Mouse (Mus musculus) limb, embryonic 15.5 days (tissue): Measurements from ENCODE around the gene Il17ra. TPM values are rescaled to one million over a fixed set of nuclear protein-coding genes. Genes with fewer than 3 reads are reported as not detected.

Source experiments
- ATAC-seq: fragments of 200-750 bp; cut with Nextera tagmentation; 2 replicates; pipeline ENCODE4 v1.8.0; 2017; ENCODE audit warnings: low read depth, moderate TSS enrichment; ENCODE audit not compliant: insufficient number of reproducible peaks, low FRiP score, low TSS enrichment
- H3K27ac ChIP-seq: fragments of 300-500 bp; sonication (generic); 2 replicates; pipeline ENCODE4 v1.5.1; 2015; ENCODE audit warnings: moderate library complexity, mild to moderate bottlenecking, inconsistent platforms
- H3K27me3 ChIP-seq: fragments of 300-500 bp; sonication (generic); 2 replicates; pipeline ENCODE4 v1.6.1; 2015; ENCODE audit warnings: inconsistent platforms
- H3K36me3 ChIP-seq: fragments of 300-500 bp; sonication (generic); 2 replicates; pipeline ENCODE4 v1.6.1; 2015; ENCODE audit warnings: inconsistent platforms
- H3K4me1 ChIP-seq: fragments of 300-500 bp; sonication (generic); 2 replicates; pipeline ENCODE4 v1.6.1; 2015; ENCODE audit warnings: inconsistent platforms
- H3K4me2 ChIP-seq: fragments of 300-500 bp; sonication (generic); 2 replicates; pipeline ENCODE4 v1.6.1; 2015; ENCODE audit warnings: mild to moderate bottlenecking, inconsistent platforms
- H3K4me3 ChIP-seq: fragments of 300-500 bp; sonication (generic); 2 replicates; pipeline ENCODE4 v1.5.1; 2015; ENCODE audit warnings: mild to moderate bottlenecking, inconsistent platforms
- H3K9ac ChIP-seq: fragments of 300-500 bp; sonication (generic); 2 replicates; pipeline ENCODE4 v1.6.1; 2015; ENCODE audit warnings: inconsistent platforms
- H3K9me3 ChIP-seq: fragments of 300-500 bp; sonication (generic); 2 replicates; pipeline ENCODE4 v1.6.1; 2016; ENCODE audit warnings: inconsistent platforms
- WGBS: fragments of 180-500 bp; shearing (Covaris S2); methylation state at CpG from one replicate; pipeline ENCODE4 v1.1.7; 2015; 5-methylcytosine and 5-hydroxymethylcytosine counted together
- polyA plus RNA-seq: library from polyadenylated mRNA; unstranded; fragments of >200 nt; fragmentation: Nextera tagmentation; extraction: Ambion mirVana; gene quantifications from 2 replicates; pipeline ENCODE4 v1.2.1, GENCODE M21; 2015

Gene Il17ra
- polyA plus RNA-seq, 1 experiment from 2014 or later = 8.7 TPM

- Histone ChIP-seq H3K4me2 (no peak overlapping the region), H3K4me3 (no peak overlapping the region), H3K9ac (no peak overlapping the region), H3K27me3 (peaks cover 36% of the 10 kb centered on the region), H3K36me3 (no peaks in the 10 kb centered on the region), H3K27ac (no peak overlapping the region), H3K4me1 (peaks cover 17% of the 10 kb centered on the region), H3K9me3 (no peaks in the 10 kb centered on the region)
- 63% methylated on average over 15 of the region's 15 CpGs for WGBS
- no peak for ATAC-seq
These were observed 1.8 kb upstream of the Il17ra start for GRCm38 (mm10) chr6:120461217-120461616.

GRCm38 (mm10) chr6:120462251-120462650 lies 796 bp upstream of the Il17ra start:
- Histone ChIP-seq H3K36me3 (no peaks in the 10 kb centered on the region), H3K9ac (no peak overlapping the region), H3K4me2 (no peak overlapping the region), H3K27ac (no peak overlapping the region), H3K9me3 (no peaks in the 10 kb centered on the region), H3K4me1 (peaks cover 17% of the 10 kb centered on the region), H3K27me3 (peaks cover 36% of the 10 kb centered on the region), H3K4me3 (no peak overlapping the region)
- WGBS = 55% methylated on average over 6 of the region's 6 CpGs
- no peak for ATAC-seq

- Histone ChIP-seq H3K27ac (no peak overlapping the region), H3K4me1 (peaks cover 17% of the 10 kb centered on the region), H3K36me3 (no peaks in the 10 kb centered on the region), H3K4me3 (peak overlapping the region; percentile 66), H3K9me3 (no peaks in the 10 kb centered on the region), H3K4me2 (peak overlapping the region; percentile 70), H3K9ac (peak overlapping the region; percentile 37; the same call in 1 of the 2 replicates), H3K27me3 (peaks cover 36% of the 10 kb centered on the region)
- 3% methylated on average over 11 of the region's 11 CpGs for WGBS
- no peak for ATAC-seq
These were observed 837 bp downstream of the Il17ra start for GRCm38 (mm10) chr6:120463884-120464283.

GRCm38 (mm10) chr6:120464406-120464939 lies 1.4 kb downstream of the Il17ra start:
- WGBS = 51% methylated on average over 9 of the region's 9 CpGs
- no peak overlapping the region for H3K9ac ChIP-seq
- no peaks in the 10 kb centered on the region for H3K9me3 ChIP-seq
- H3K36me3 ChIP-seq = no peaks in the 10 kb centered on the region
- H3K4me2 ChIP-seq = peak overlapping the region; percentile 70
- ATAC-seq = no peak
- H3K27me3 ChIP-seq = peaks cover 36% of the 10 kb centered on the region
- peak overlapping the region; percentile 66 for H3K4me3 ChIP-seq
- no peak overlapping the region for H3K27ac ChIP-seq
- H3K4me1 ChIP-seq = peaks cover 17% of the 10 kb centered on the region

- H3K36me3 ChIP-seq = no peaks in the 10 kb centered on the region
- no peak for ATAC-seq
- H3K4me2 ChIP-seq = no peak overlapping the region
- H3K9me3 ChIP-seq = no peaks in the 10 kb centered on the region
- WGBS = 36% methylated on average over 4 of the region's 4 CpGs
- H3K9ac ChIP-seq = no peak overlapping the region
- peaks cover 36% of the 10 kb centered on the region for H3K27me3 ChIP-seq
- no peak overlapping the region for H3K4me3 ChIP-seq
- H3K4me1 ChIP-seq = peaks cover 17% of the 10 kb centered on the region
- H3K27ac ChIP-seq = no peak overlapping the region
These were observed 2.3 kb downstream of the Il17ra start for GRCm38 (mm10) chr6:120465393-120465792.

GRCm38 (mm10) chr6:120466609-120467329 lies 3.7 kb downstream of the Il17ra start:
- no peak overlapping the region for H3K4me2 ChIP-seq
- H3K9me3 ChIP-seq = no peaks in the 10 kb centered on the region
- H3K27me3 ChIP-seq = peaks cover 26% of the 10 kb centered on the region
- no peak overlapping the region for H3K4me3 ChIP-seq
- no peak overlapping the region for H3K27ac ChIP-seq
- ATAC-seq = no peak
- no peak overlapping the region for H3K9ac ChIP-seq
- no peaks in the 10 kb centered on the region for H3K36me3 ChIP-seq
- WGBS = 68% methylated on average over 10 of the region's 10 CpGs
- peaks cover 17% of the 10 kb centered on the region for H3K4me1 ChIP-seq

- 89% methylated on average over 4 of the region's 4 CpGs for WGBS
- no peaks in the 10 kb centered on the region for H3K9me3 ChIP-seq
These were observed 5.2 kb downstream of the Il17ra start for GRCm38 (mm10) chr6:120468259-120468658.

GRCm38 (mm10) chr6:120469268-120469667 lies 6.2 kb downstream of the Il17ra start:
- no peak for ATAC-seq
- H3K27me3 ChIP-seq = peaks cover 7% of the 10 kb centered on the region
- peaks cover 12% of the 10 kb centered on the region; the same call in 1 of the 2 replicates for H3K4me1 ChIP-seq
- no peaks in the 10 kb centered on the region for H3K9me3 ChIP-seq
- no peak overlapping the region for H3K27ac ChIP-seq
- no peak overlapping the region for H3K4me2 ChIP-seq
- no peak overlapping the region for H3K4me3 ChIP-seq
- WGBS = 66% methylated on average over 3 of the region's 3 CpGs
- H3K36me3 ChIP-seq = no peaks in the 10 kb centered on the region
- no peak overlapping the region for H3K9ac ChIP-seq

More at GRCm38 (mm10) chr6:120468259-120468658, 5.2 kb downstream of the Il17ra start:
- H3K27me3 ChIP-seq = peaks cover 15% of the 10 kb centered on the region
- H3K36me3 ChIP-seq = no peaks in the 10 kb centered on the region
- no peak overlapping the region for H3K4me2 ChIP-seq
- H3K27ac ChIP-seq = no peak overlapping the region
- no peak overlapping the region for H3K9ac ChIP-seq
- ATAC-seq = no peak
- H3K4me3 ChIP-seq = no peak overlapping the region
- H3K4me1 ChIP-seq = peaks cover 18% of the 10 kb centered on the region

- Histone ChIP-seq H3K4me3 (no peak overlapping the region), H3K9ac (no peak overlapping the region), H3K27ac (no peak overlapping the region), H3K36me3 (no peaks in the 10 kb centered on the region), H3K4me1 (peaks cover 9% of the 10 kb centered on the region; the same call in 1 of the 2 replicates), H3K27me3 (peaks cover 3% of the 10 kb centered on the region; the same call in 1 of the 2 replicates), H3K9me3 (no peaks in the 10 kb centered on the region), H3K4me2 (no peak overlapping the region)
- no peak for ATAC-seq
These were observed 6.7 kb downstream of the Il17ra start for GRCm38 (mm10) chr6:120469770-120470169.

- no peaks in the 10 kb centered on the region for H3K36me3 ChIP-seq
- H3K27me3 ChIP-seq = no peaks in the 10 kb centered on the region
- H3K4me1 ChIP-seq = peaks cover 9% of the 10 kb centered on the region; the same call in 1 of the 2 replicates
- no peak overlapping the region for H3K4me3 ChIP-seq
- WGBS = 75% methylated on average over 1 of the region's 1 CpGs
- H3K27ac ChIP-seq = no peak overlapping the region
- no peak for ATAC-seq
- no peak overlapping the region for H3K9ac ChIP-seq
- H3K4me2 ChIP-seq = no peak overlapping the region
- H3K9me3 ChIP-seq = no peaks in the 10 kb centered on the region
These were observed 7.6 kb downstream of the Il17ra start for GRCm38 (mm10) chr6:120470666-120471065.

- Histone ChIP-seq H3K4me3 (no peak overlapping the region), H3K4me1 (peaks cover 9% of the 10 kb centered on the region; the same call in 1 of the 2 replicates), H3K4me2 (no peak overlapping the region), H3K9ac (no peak overlapping the region), H3K36me3 (no peaks in the 10 kb centered on the region), H3K27ac (no peak overlapping the region), H3K27me3 (no peaks in the 10 kb centered on the region), H3K9me3 (no peaks in the 10 kb centered on the region)
- WGBS = 16% methylated on average over 5 of the region's 5 CpGs
- ATAC-seq = no peak
These were observed 9.0 kb downstream of the Il17ra start for GRCm38 (mm10) chr6:120471991-120472441.

- Histone ChIP-seq H3K4me1 (peaks cover 9% of the 10 kb centered on the region; the same call in 1 of the 2 replicates), H3K9me3 (no peaks in the 10 kb centered on the region), H3K27ac (no peak overlapping the region), H3K9ac (no peak overlapping the region), H3K4me3 (no peak overlapping the region), H3K27me3 (no peaks in the 10 kb centered on the region), H3K4me2 (no peak overlapping the region), H3K36me3 (no peaks in the 10 kb centered on the region)
- WGBS = 32% methylated on average over 8 of the region's 8 CpGs
- no peak for ATAC-seq
These were observed 9.6 kb downstream of the Il17ra start for GRCm38 (mm10) chr6:120472455-120473140.
